Mouse (Mus musculus): ENCODE measurements around the gene Cnp. TPM values are rescaled to one million over a fixed set of nuclear protein-coding genes. Genes with fewer than 3 reads are reported as not detected.

The Cnp gene
- polyA plus RNA-seq (2014; fragmentation: Illumina TruSeq; extraction: RNeasy Lipid Tissue Mini Kit (QIAGEN cat#74804); ENCODE audit: low read depth, low replicate concordance) = 2.3 TPM

GRCm38 (mm10) chr11:100574708-100575483 lies at the start of gene Cnp:
Gene Cnp (plus strand): TSS chr11:100574904.

GRCm38 (mm10) chr11:100527458-100528374 lies 47.0 kb upstream of the Cnp start, which contains the start of gene Acly:
Gene Acly (minus strand): TSS chr11:100528000.

GRCm38 (mm10) chr11:100544832-100545745 lies 29.6 kb upstream of the Cnp start, which contains the start of gene Ttc25:
Gene Ttc25 (plus strand): TSS chr11:100545607.

DNA sequence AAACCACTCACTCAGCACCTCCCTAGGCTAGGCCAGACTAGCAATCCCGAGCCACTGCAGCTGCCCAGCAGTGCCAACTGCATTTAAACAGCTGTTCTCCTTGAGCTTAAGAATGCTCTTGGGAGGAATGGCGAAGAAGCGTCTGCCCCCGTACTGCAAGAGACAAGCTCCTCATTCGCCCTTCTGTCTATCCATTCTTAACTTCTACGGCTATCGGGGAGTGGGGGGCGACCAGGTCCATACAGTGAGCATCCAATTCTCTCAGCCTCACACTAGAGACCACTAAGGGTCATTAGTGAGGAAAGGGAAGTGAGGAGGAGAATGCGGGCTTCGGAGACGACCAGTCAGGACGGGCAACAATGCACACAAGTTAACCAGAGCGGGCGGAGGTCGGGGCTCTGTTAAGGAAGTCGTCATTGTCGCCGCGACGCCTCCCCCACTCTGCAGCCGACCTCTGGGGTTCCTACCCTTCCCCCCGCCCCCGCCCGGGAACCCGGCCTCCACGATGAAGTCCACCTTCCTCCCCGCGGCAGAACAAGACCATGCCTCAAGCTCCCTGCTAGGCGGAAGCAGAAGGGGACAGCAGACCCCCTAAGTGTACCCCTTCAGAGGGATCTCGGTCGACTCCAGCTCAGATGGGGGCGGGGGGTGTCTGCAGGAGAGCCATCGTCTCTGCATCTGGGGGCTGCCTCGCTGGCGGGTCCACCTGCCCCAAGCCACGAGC lies 44.2 kb downstream of the Cnp start, which contains the start of gene Nkiras2:
Gene Nkiras2, plus strand, starts transcription at position 484 of the 724 bp plus-strand sequence.

DNA sequence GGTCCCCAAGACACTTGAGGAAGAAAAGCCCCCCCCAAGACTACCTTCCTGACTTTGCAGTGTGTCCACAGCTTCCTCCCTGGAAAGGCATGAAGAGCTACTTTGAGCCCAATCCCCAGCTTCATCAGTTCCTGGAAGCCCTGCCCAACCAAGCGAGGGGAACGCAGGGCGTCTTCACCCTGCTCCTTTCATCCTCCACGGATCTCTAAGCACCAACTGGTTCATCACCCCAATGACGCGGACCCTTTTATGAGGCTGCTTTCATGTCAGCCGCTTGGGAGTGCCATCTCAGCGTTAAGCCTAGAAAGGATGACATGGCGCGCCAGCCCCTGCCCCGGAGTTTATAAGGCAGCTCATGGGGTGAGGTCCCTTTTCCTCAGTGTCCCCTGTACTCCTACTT lies 45.3 kb downstream of the Cnp start, which contains the start of gene Dnajc7:
Gene Dnajc7, minus strand, starts transcription at position 187 of the 400 bp plus-strand sequence.

Other genes starting within 250 kb of the Cnp start
- gene Gast, start 240.5 kb upstream of the Cnp start, polyA plus RNA-seq (2014; fragmentation: Illumina TruSeq; extraction: RNeasy Lipid Tissue Mini Kit (QIAGEN cat#74804); ENCODE audit: low read depth, low replicate concordance) = not detected
- gene Hap1, start 218.8 kb upstream of the Cnp start, polyA plus RNA-seq (2014; fragmentation: Illumina TruSeq; extraction: RNeasy Lipid Tissue Mini Kit (QIAGEN cat#74804); ENCODE audit: low read depth, low replicate concordance) = 0.49 TPM
- gene Jup, start 177.1 kb upstream of the Cnp start, polyA plus RNA-seq (2014; fragmentation: Illumina TruSeq; extraction: RNeasy Lipid Tissue Mini Kit (QIAGEN cat#74804); ENCODE audit: low read depth, low replicate concordance) = 2.7 TPM
- 4.2 TPM for gene P3h4, start 160.1 kb upstream of the Cnp start, polyA plus RNA-seq (2014; fragmentation: Illumina TruSeq; extraction: RNeasy Lipid Tissue Mini Kit (QIAGEN cat#74804); ENCODE audit: low read depth, low replicate concordance)
- not detected for gene Fkbp10, start 159.2 kb upstream of the Cnp start, polyA plus RNA-seq (2014; fragmentation: Illumina TruSeq; extraction: RNeasy Lipid Tissue Mini Kit (QIAGEN cat#74804); ENCODE audit: low read depth, low replicate concordance)
- gene Nt5c3b, start 133.1 kb upstream of the Cnp start, polyA plus RNA-seq (2014; fragmentation: Illumina TruSeq; extraction: RNeasy Lipid Tissue Mini Kit (QIAGEN cat#74804); ENCODE audit: low read depth, low replicate concordance) = 8.2 TPM
- not detected for gene Klhl10, start 133.0 kb upstream of the Cnp start, polyA plus RNA-seq (2014; fragmentation: Illumina TruSeq; extraction: RNeasy Lipid Tissue Mini Kit (QIAGEN cat#74804); ENCODE audit: low read depth, low replicate concordance)
- gene Klhl11, start 102.2 kb upstream of the Cnp start, polyA plus RNA-seq (2014; fragmentation: Illumina TruSeq; extraction: RNeasy Lipid Tissue Mini Kit (QIAGEN cat#74804); ENCODE audit: low read depth, low replicate concordance) = 7.4 TPM
- gene Acly, start 46.9 kb upstream of the Cnp start, polyA plus RNA-seq (2014; fragmentation: Illumina TruSeq; extraction: RNeasy Lipid Tissue Mini Kit (QIAGEN cat#74804); ENCODE audit: low read depth, low replicate concordance) = 52.3 TPM
- gene Ttc25, start 29.3 kb upstream of the Cnp start, polyA plus RNA-seq (2014; fragmentation: Illumina TruSeq; extraction: RNeasy Lipid Tissue Mini Kit (QIAGEN cat#74804); ENCODE audit: low read depth, low replicate concordance) = 0.53 TPM
- gene Nkiras2, start 44.3 kb downstream of the Cnp start, polyA plus RNA-seq (2014; fragmentation: Illumina TruSeq; extraction: RNeasy Lipid Tissue Mini Kit (QIAGEN cat#74804); ENCODE audit: low read depth, low replicate concordance) = 2.0 TPM
- 114 TPM for gene Dnajc7, start 45.3 kb downstream of the Cnp start, polyA plus RNA-seq (2014; fragmentation: Illumina TruSeq; extraction: RNeasy Lipid Tissue Mini Kit (QIAGEN cat#74804); ENCODE audit: low read depth, low replicate concordance)
- not detected for gene Zfp385c, start 117.6 kb downstream of the Cnp start, polyA plus RNA-seq (2014; fragmentation: Illumina TruSeq; extraction: RNeasy Lipid Tissue Mini Kit (QIAGEN cat#74804); ENCODE audit: low read depth, low replicate concordance)
- 0.44 TPM for gene Dhx58, start 129.4 kb downstream of the Cnp start, polyA plus RNA-seq (2014; fragmentation: Illumina TruSeq; extraction: RNeasy Lipid Tissue Mini Kit (QIAGEN cat#74804); ENCODE audit: low read depth, low replicate concordance)
- gene Kat2a, start 137.6 kb downstream of the Cnp start, polyA plus RNA-seq (2014; fragmentation: Illumina TruSeq; extraction: RNeasy Lipid Tissue Mini Kit (QIAGEN cat#74804); ENCODE audit: low read depth, low replicate concordance) = 1.3 TPM
- gene Hspb9, start 138.9 kb downstream of the Cnp start, polyA plus RNA-seq (2014; fragmentation: Illumina TruSeq; extraction: RNeasy Lipid Tissue Mini Kit (QIAGEN cat#74804); ENCODE audit: low read depth, low replicate concordance) = not detected
- 63.6 TPM for gene Rab5c, start 163.3 kb downstream of the Cnp start, polyA plus RNA-seq (2014; fragmentation: Illumina TruSeq; extraction: RNeasy Lipid Tissue Mini Kit (QIAGEN cat#74804); ENCODE audit: low read depth, low replicate concordance)
- not detected for gene Kcnh4, start 185.0 kb downstream of the Cnp start, polyA plus RNA-seq (2014; fragmentation: Illumina TruSeq; extraction: RNeasy Lipid Tissue Mini Kit (QIAGEN cat#74804); ENCODE audit: low read depth, low replicate concordance)
- gene Hcrt, start 188.0 kb downstream of the Cnp start, polyA plus RNA-seq (2014; fragmentation: Illumina TruSeq; extraction: RNeasy Lipid Tissue Mini Kit (QIAGEN cat#74804); ENCODE audit: low read depth, low replicate concordance) = not detected
- gene Ghdc, start 196.1 kb downstream of the Cnp start, polyA plus RNA-seq (2014; fragmentation: Illumina TruSeq; extraction: RNeasy Lipid Tissue Mini Kit (QIAGEN cat#74804); ENCODE audit: low read depth, low replicate concordance) = 4.0 TPM

Data from kidney, adult 10 weeks (tissue).